Mouse (Mus musculus) frontal cortex, postnatal 25 days (tissue): Measurements from ENCODE around the gene Bach2.

Experiments used
- DNase-seq, 2 experiments: peaks; one replicate each; pipeline ENCODE4 v3.0.0; 2022; ENCODE audit warnings: low spot score in 2 of 2

Gene Bach2

GRCm38 (mm10) chr4:32327626-32328025, 89.0 kb downstream of the Bach2 start:
- no peak for DNase-seq

GRCm38 (mm10) chr4:32328561-32328960, 90.0 kb downstream of the Bach2 start:
- no peak for DNase-seq

GRCm38 (mm10) chr4:32330584-32331314, 92.1 kb downstream of the Bach2 start:
- DNase-seq = no peak

- DNase-seq = no peak
These were observed 93.4 kb downstream of the Bach2 start for GRCm38 (mm10) chr4:32332028-32332427.

GRCm38 (mm10) chr4:32334131-32334530, 95.5 kb downstream of the Bach2 start:
- DNase-seq = no peak

GRCm38 (mm10) chr4:32334765-32335164, 96.2 kb downstream of the Bach2 start:
- DNase-seq = no peak

GRCm38 (mm10) chr4:32335659-32336058, 97.1 kb downstream of the Bach2 start:
- no peak for DNase-seq

GRCm38 (mm10) chr4:32336642-32337041, 98.0 kb downstream of the Bach2 start:
- no peak for DNase-seq

GRCm38 (mm10) chr4:32337638-32338037, 99.0 kb downstream of the Bach2 start:
- no peak for DNase-seq

GRCm38 (mm10) chr4:32338451-32338850, 99.8 kb downstream of the Bach2 start:
- DNase-seq = no peak

GRCm38 (mm10) chr4:32340844-32341243, 102.2 kb downstream of the Bach2 start:
- no peak for DNase-seq

- no peak for DNase-seq
These were observed 103.7 kb downstream of the Bach2 start for GRCm38 (mm10) chr4:32342269-32342668.

GRCm38 (mm10) chr4:32343256-32344165, 104.9 kb downstream of the Bach2 start:
- DNase-seq = no peak

- no peak for DNase-seq
These were observed 105.7 kb downstream of the Bach2 start for GRCm38 (mm10) chr4:32344276-32344675.

GRCm38 (mm10) chr4:32347202-32347601, 108.6 kb downstream of the Bach2 start:
- DNase-seq = no peak

- DNase-seq = no peak
These were observed 109.1 kb downstream of the Bach2 start for GRCm38 (mm10) chr4:32347711-32348110.

- DNase-seq = no peak
These were observed 110.8 kb downstream of the Bach2 start for GRCm38 (mm10) chr4:32349361-32349760.

GRCm38 (mm10) chr4:32351236-32351635, 112.6 kb downstream of the Bach2 start:
- DNase-seq = no peak

GRCm38 (mm10) chr4:32351661-32352246, 113.2 kb downstream of the Bach2 start:
- no peak for DNase-seq

GRCm38 (mm10) chr4:32352442-32352841, 113.8 kb downstream of the Bach2 start:
- DNase-seq = no peak

GRCm38 (mm10) chr4:32352842-32353241, 114.2 kb downstream of the Bach2 start:
- DNase-seq = no peak

- DNase-seq = no peak
These were observed 117.5 kb downstream of the Bach2 start for GRCm38 (mm10) chr4:32355935-32356617.
